Mouse (Mus musculus) urinary bladder, postnatal 10 days (tissue): ENCODE results near the gene Trim28.

Experiments used
- DNase-seq: peaks from one replicate; pipeline ENCODE4 v3.0.0; 2022; ENCODE audit warnings: low spot score

Gene Trim28

GRCm38 (mm10) chr7:12998053-12998452, 861 bp upstream of the Trim28 start, which contains the start of gene Slc27a5:
Gene Slc27a5, minus strand, starts transcription at chr7:12998192.
- no peak for DNase-seq

DNA sequence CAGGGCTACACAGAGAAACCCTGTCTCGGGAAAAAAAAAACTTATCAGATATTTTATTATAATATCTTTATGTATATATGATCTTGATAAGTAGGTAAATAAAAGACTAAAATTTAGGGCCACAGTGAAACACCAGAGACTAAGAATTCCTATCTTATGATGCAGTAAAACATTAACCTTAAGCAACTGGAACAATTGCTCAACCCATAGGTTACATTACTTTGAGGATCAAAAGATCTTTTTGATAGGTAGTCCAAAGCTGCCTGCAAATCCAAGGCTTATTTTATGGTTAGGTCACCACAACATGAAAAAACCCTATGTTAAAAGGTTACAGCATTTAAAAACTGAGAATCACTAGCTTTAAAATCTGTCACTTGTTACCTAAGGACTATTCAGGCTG, 2.7 kb downstream of the Trim28 start:
- no peak for DNase-seq

GRCm38 (mm10) chr7:13003380-13003779, 4.5 kb downstream of the Trim28 start:
- DNase-seq = no peak

- DNase-seq = no peak
These were observed 7.1 kb downstream of the Trim28 start for GRCm38 (mm10) chr7:13006011-13006410.

DNA sequence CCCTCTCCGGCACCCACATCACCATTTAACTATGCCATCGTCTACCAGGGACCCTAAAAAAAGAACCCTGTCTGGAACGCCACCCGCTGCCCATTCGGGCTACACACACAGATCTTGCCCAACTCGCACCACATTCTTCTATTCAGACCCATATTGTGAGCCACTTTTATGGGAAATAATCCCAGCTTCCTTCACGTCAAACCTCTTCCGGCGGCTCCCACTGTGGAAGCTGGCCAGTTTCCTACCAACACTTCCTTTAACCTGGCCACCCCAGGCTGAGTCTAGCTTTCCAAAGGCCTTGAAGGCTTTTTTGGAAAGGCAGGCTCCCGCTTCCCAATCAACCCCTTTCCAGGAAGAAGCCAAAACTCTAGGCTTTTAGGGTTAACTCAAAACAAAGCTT, 7.6 kb downstream of the Trim28 start:
- DNase-seq = no peak

GRCm38 (mm10) chr7:13007341-13008092, 8.6 kb downstream of the Trim28 start:
- no peak for DNase-seq

- peak; percentile 68 for DNase-seq
These were observed 10.5 kb downstream of the Trim28 start for GRCm38 (mm10) chr7:13009143-13010004.

GRCm38 (mm10) chr7:13010005-13010908, 11.3 kb downstream of the Trim28 start, which contains the start of gene Zbtb45:
Gene Zbtb45, minus strand, starts transcription at chr7:13010034.
- DNase-seq = no peak

- DNase-seq = no peak
These were observed 14.8 kb downstream of the Trim28 start for GRCm38 (mm10) chr7:13013671-13014070.

GRCm38 (mm10) chr7:13014275-13014839, 15.4 kb downstream of the Trim28 start:
- DNase-seq = no peak

- DNase-seq = no peak
These were observed 16.3 kb downstream of the Trim28 start for GRCm38 (mm10) chr7:13015217-13015616.

GRCm38 (mm10) chr7:13022773-13023535, 24.0 kb downstream of the Trim28 start:
- peak; percentile 32 for DNase-seq

- DNase-seq = peak; percentile 70
These were observed 25.2 kb downstream of the Trim28 start for GRCm38 (mm10) chr7:13023928-13024731.

GRCm38 (mm10) chr7:13024805-13025204, 25.9 kb downstream of the Trim28 start:
- peak; percentile 26 for DNase-seq

DNA sequence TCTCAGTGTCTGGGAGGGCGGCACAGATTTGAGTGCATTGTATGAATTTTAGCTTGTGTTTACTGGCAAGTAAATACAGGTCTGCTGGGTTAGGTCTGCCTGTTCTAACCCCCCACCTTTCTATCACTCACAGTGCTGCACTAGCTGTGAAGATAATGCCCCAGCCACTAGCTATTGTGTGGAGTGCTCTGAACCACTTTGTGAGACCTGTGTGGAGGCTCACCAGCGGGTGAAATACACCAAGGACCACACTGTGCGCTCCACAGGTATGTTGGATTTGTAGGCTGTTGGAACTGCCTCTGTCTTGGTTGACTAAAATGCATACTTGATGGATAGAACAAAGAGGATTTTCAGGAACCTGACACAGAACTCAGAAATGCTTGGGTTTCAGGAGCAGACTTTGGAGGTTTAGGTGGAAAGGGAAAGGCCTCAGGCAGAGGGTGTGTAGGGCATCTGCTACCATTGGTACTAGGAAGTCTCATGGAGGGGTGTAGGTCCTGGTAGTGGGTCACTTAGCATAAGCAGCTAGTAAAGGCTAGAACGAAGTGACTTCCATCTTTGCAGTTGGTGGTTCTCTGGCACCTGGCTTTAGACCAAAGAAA, 26.7 kb downstream of the Trim28 start:
- DNase-seq = no peak

- DNase-seq = no peak
These were observed 30.1 kb downstream of the Trim28 start for GRCm38 (mm10) chr7:13028986-13029385.

GRCm38 (mm10) chr7:13031069-13031468, 32.2 kb downstream of the Trim28 start:
- DNase-seq = no peak

DNA sequence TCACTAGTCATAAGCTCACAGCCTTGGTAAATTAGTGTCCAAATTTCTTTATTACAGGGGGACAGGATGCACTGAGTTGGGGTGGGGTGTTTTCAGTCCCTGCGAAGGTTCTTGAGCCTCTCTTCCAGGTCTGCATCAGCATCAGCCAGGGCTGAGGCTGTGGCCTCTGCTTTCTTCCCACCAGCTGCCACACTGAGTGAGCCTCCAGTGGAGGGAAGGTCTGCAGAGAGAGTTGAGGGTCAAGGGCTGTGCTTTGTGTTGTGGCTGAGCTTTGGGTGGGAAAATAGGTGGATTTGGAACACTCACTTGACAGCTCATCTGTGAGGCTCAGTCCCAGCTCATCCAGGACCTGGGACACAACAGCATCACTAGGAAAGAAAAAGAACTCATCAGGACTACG, 33.1 kb downstream of the Trim28 start:
- no peak for DNase-seq

DNA sequence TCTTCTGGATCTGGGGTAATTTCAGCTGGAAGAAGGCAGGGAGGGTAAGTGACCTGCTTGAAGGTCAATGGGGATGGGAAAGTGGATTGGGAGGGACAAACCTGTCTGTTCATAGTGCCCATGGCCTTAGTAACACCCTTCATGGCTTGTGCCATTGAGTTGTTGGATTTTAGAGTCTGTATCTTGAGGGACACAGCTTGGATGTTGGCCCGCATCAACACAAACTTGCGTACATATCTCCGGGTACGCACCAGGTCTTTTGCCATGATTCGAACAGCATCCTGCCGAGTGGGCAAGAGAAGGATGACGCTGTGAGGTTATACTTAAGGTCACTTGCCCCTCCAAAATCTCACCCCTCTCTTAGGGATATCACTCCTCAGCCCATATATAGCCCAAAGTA, 33.6 kb downstream of the Trim28 start:
- DNase-seq = no peak
